Mouse (Mus musculus) embryonic fibroblast, embryonic 13.5 days (primary cell): ENCODE data around the gene 2310057N15Rik.

Experiments
- CTCF ChIP-seq: IDR thresholded peaks from 2 replicates; pipeline ENCODE4 v1.5.1; 2011; ENCODE audit warnings: mild to moderate bottlenecking, control low read depth, low read length, moderate library complexity, borderline replicate concordance; ENCODE audit not compliant: insufficient read depth
- POLR2A ChIP-seq: IDR thresholded peaks from 2 replicates; pipeline ENCODE4 v1.6.1; 2011; ENCODE audit warnings: low read depth, mild to moderate bottlenecking, control low read depth, low read length, moderate library complexity

- TF ChIP-seq POLR2A (no peak), CTCF (no peak)
These were observed 38.6 kb downstream of the 2310057N15Rik start for GRCm38 (mm10) chr16:88735391-88735790.
